Mouse (Mus musculus) embryonic facial prominence, embryonic 11.5 days (tissue): ENCODE measurements around the gene Ctse. TPM values are rescaled to one million over a fixed set of nuclear protein-coding genes. Genes with fewer than 3 reads are reported as not detected.

ENCODE experiments used
- ATAC-seq: fragments of 200-750 bp; cut with Nextera tagmentation; replicated peaks from 2 replicates; pipeline ENCODE4 v1.8.0; 2017; ENCODE audit warnings: low read depth; ENCODE audit not compliant: insufficient number of reproducible peaks, low FRiP score, low TSS enrichment
- DNase-seq: peaks from one replicate; pipeline ENCODE4 v3.0.0-alpha.2; 2015; ENCODE audit warnings: low spot score
- H3K27ac ChIP-seq: fragments of 300-500 bp; sonication (generic); replicated peaks from 2 replicates; pipeline ENCODE4 v1.5.1; 2014; ENCODE audit warnings: mild to moderate bottlenecking, low read depth, low read length, control low read depth
- H3K27me3 ChIP-seq: fragments of 300-500 bp; sonication (generic); 2 replicates; pipeline ENCODE4 v1.6.1; 2014; ENCODE audit warnings: mild to moderate bottlenecking, low read length, moderate library complexity, mixed read lengths; ENCODE audit not compliant: control insufficient read depth, insufficient read depth
- H3K36me3 ChIP-seq: fragments of 300-500 bp; sonication (generic); replicated peaks from 2 replicates; pipeline ENCODE4 v1.6.1; 2014; ENCODE audit warnings: low read depth, mild to moderate bottlenecking, low read length, moderate library complexity, mixed read lengths; ENCODE audit not compliant: control insufficient read depth, insufficient read depth
- H3K4me1 ChIP-seq: fragments of 300-500 bp; sonication (generic); 2 replicates; pipeline ENCODE4 v1.6.1; 2014; ENCODE audit warnings: low read length, mixed read lengths; ENCODE audit not compliant: control insufficient read depth, insufficient read depth
- H3K4me2 ChIP-seq: fragments of 300-500 bp; sonication (generic); 2 replicates; pipeline ENCODE4 v1.6.1; 2014; ENCODE audit warnings: low read depth, mild to moderate bottlenecking, control low read depth, low read length, moderate library complexity
- H3K4me3 ChIP-seq: fragments of 300-500 bp; sonication (generic); 2 replicates; pipeline ENCODE4 v1.5.1; 2014; ENCODE audit warnings: low read depth, low read length, control low read depth
- H3K9ac ChIP-seq: fragments of 300-500 bp; sonication (generic); replicated peaks from 2 replicates; pipeline ENCODE4 v1.6.1; 2014; ENCODE audit warnings: mild to moderate bottlenecking, control low read depth, low read length
- H3K9me3 ChIP-seq: fragments of 300-500 bp; sonication (generic); replicated peaks from 2 replicates; pipeline ENCODE4 v1.6.1; 2016; ENCODE audit warnings: mild to moderate bottlenecking, low read length, inconsistent platforms, mixed read lengths; ENCODE audit not compliant: control insufficient read depth
- WGBS: fragments of 180-500 bp; shearing (Covaris S2); extraction: QIAGEN DNeasy Blood & Tissue Kit; methylation state at CpG from one replicate; pipeline ENCODE4 v1.1.7; 2014; 5-methylcytosine and 5-hydroxymethylcytosine counted together
- polyA plus RNA-seq: library from polyadenylated mRNA; unstranded; fragments of >200 nt; fragmentation: Nextera tagmentation; extraction: Ambion mirVana; gene quantifications from 2 replicates; pipeline ENCODE4 v1.2.1, GENCODE M21; 2014

The Ctse gene
- polyA plus RNA-seq, 1 experiment from 2014 or later, result 0.36 TPM

- Histone ChIP-seq H3K4me2 (no peak overlapping the region), H3K27ac (no peak overlapping the region), H3K9ac (no peak overlapping the region), H3K9me3 (no peaks in the 10 kb centered on the region), H3K27me3 (no peaks in the 10 kb centered on the region), H3K4me3 (no peak overlapping the region), H3K4me1 (no peaks in the 10 kb centered on the region), H3K36me3 (no peaks in the 10 kb centered on the region)
- ATAC-seq, result no peak
- no peak for DNase-seq
Measured at GRCm38 (mm10) chr1:131634495-131634894, 3.6 kb upstream of the Ctse start.

DNA sequence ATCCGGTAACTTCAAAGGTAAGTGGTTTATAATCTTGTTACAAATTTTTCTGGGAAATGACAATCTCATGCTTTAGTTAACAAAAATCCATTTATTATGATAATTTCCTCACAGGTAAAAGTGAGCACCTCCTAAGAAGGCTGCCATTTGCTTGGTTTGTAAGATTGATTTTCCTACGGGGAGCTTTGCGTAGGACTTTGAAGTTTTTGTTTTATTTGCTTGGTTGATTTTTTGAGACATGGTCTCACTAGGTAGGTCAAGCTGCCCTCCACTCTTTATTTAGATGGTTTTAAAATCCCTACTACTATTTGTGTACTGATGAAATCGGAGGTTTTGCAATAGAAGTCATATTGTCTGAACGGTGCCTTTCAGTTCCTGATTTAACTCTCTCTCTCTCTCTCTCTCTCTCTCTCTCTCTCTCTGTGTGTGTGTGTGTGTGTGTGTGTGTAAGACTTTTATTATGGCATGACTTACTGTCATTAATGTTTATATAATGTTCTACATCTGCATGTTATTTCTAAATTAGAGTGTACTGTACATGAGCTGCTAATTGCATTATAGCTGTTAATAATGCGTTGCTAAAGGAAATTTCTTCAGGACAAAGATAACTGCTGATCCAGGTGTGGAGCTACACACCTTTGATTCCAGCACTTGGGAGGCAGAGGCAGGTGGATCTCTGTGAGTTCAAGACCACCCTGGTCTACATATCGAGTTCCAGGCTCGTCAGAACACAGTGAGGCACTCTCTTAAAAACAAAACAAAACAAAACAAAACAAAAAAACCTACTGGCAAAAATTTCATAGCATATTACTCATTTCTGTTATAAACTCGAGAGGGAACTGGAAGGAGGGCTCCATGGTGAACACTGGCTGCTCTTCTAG, 675 bp downstream of the Ctse start:
- Histone ChIP-seq H3K36me3 (no peaks in the 10 kb centered on the region), H3K9ac (no peak overlapping the region), H3K4me2 (no peak overlapping the region), H3K4me3 (no peak overlapping the region), H3K4me1 (no peaks in the 10 kb centered on the region), H3K27me3 (no peaks in the 10 kb centered on the region), H3K27ac (no peak overlapping the region), H3K9me3 (no peaks in the 10 kb centered on the region)
- ATAC-seq (no peak), DNase-seq (no peak)
- WGBS, result 87% methylated on average over 9 of the region's 9 CpGs

GRCm38 (mm10) chr1:131640062-131640461, 2.0 kb downstream of the Ctse start:
- no peak overlapping the region for H3K9ac ChIP-seq
- no peaks in the 10 kb centered on the region for H3K27me3 ChIP-seq
- WGBS, result 82% methylated on average over 4 of the region's 4 CpGs
- no peaks in the 10 kb centered on the region for H3K4me1 ChIP-seq
- no peaks in the 10 kb centered on the region for H3K9me3 ChIP-seq
- H3K36me3 ChIP-seq, result no peaks in the 10 kb centered on the region
- no peak overlapping the region for H3K4me2 ChIP-seq
- DNase-seq, result no peak
- no peak overlapping the region for H3K27ac ChIP-seq
- ATAC-seq, result no peak
- no peak overlapping the region for H3K4me3 ChIP-seq

GRCm38 (mm10) chr1:131641565-131641964, 3.5 kb downstream of the Ctse start:
- Histone ChIP-seq H3K4me2 (no peak overlapping the region), H3K27ac (no peak overlapping the region), H3K4me3 (no peak overlapping the region), H3K9me3 (no peaks in the 10 kb centered on the region), H3K9ac (no peak overlapping the region), H3K36me3 (no peaks in the 10 kb centered on the region), H3K4me1 (no peaks in the 10 kb centered on the region), H3K27me3 (no peaks in the 10 kb centered on the region)
- DNase-seq, result no peak
- no peak for ATAC-seq
- WGBS, result 92% methylated on average over 13 of the region's 13 CpGs

GRCm38 (mm10) chr1:131642251-131642650, 4.1 kb downstream of the Ctse start:
- Histone ChIP-seq H3K27ac (no peak overlapping the region), H3K4me2 (no peak overlapping the region), H3K9ac (no peak overlapping the region), H3K4me1 (no peaks in the 10 kb centered on the region), H3K36me3 (no peaks in the 10 kb centered on the region), H3K27me3 (no peaks in the 10 kb centered on the region), H3K4me3 (no peak overlapping the region), H3K9me3 (no peaks in the 10 kb centered on the region)
- ATAC-seq, result no peak
- no peak for DNase-seq
- 90% methylated on average over 2 of the region's 2 CpGs for WGBS

- Histone ChIP-seq H3K27me3 (no peaks in the 10 kb centered on the region), H3K27ac (no peak overlapping the region), H3K4me2 (no peak overlapping the region), H3K4me3 (no peak overlapping the region), H3K36me3 (no peaks in the 10 kb centered on the region), H3K9me3 (no peaks in the 10 kb centered on the region), H3K9ac (no peak overlapping the region), H3K4me1 (no peaks in the 10 kb centered on the region)
- 79% methylated on average over 12 of the region's 12 CpGs for WGBS
- DNase-seq, result no peak
- no peak for ATAC-seq
Measured at GRCm38 (mm10) chr1:131652670-131653443, 14.8 kb downstream of the Ctse start.

- Histone ChIP-seq H3K9me3 (no peaks in the 10 kb centered on the region), H3K9ac (no peak overlapping the region), H3K4me2 (no peak overlapping the region), H3K4me1 (no peaks in the 10 kb centered on the region), H3K27me3 (no peaks in the 10 kb centered on the region), H3K36me3 (no peaks in the 10 kb centered on the region), H3K4me3 (no peak overlapping the region), H3K27ac (no peak overlapping the region)
- ATAC-seq, result no peak
- no peak for DNase-seq
- 86% methylated on average over 6 of the region's 6 CpGs for WGBS
Measured at GRCm38 (mm10) chr1:131655601-131656000, 17.5 kb downstream of the Ctse start.

- DNase-seq (peak; percentile 96), ATAC-seq (peak; percentile 76; the same call in 1 of the 2 replicates)
- no peaks in the 10 kb centered on the region for H3K36me3 ChIP-seq
- no peaks in the 10 kb centered on the region for H3K4me1 ChIP-seq
- 0 out of 2 replicates have a peak overlapping the region, but pooled peaks have one; percentile 18 for H3K4me3 ChIP-seq
- peak overlapping the region; percentile 58 for H3K9ac ChIP-seq
- WGBS, result under 1% methylated on average over 11 of the region's 11 CpGs
- no peak overlapping the region; the same call in 1 of the 2 replicates for H3K4me2 ChIP-seq
- H3K9me3 ChIP-seq, result no peaks in the 10 kb centered on the region
- H3K27ac ChIP-seq, result no peak overlapping the region; the same call in 1 of the 2 replicates
- H3K27me3 ChIP-seq, result no peaks in the 10 kb centered on the region
Measured at GRCm38 (mm10) chr1:131657945-131658354, 19.8 kb downstream of the Ctse start.
